Mouse (Mus musculus): ENCODE measurements around the gene March1.

GRCm38 (mm10) chr8:66334265-66334664 is 716.6 kb downstream of the March1 start:
- TF ChIP-seq ETS1 (IDR thresholded peaks at IDR 0.05; ENCODE audit: low read depth, low read length), result no peak
- TF ChIP-seq CTCF (IDR thresholded peaks at IDR 0.05 in 2 of 3, conservative IDR thresholded peaks at IDR 0.05 in 1 of 3; ENCODE audit: control insufficient read depth in 1 of 3, insufficient read depth in 1 of 3, low read depth in 2 of 3, low read length in 3 of 3, poor library complexity in 1 of 3, severe bottlenecking in 1 of 3), result no peak
- TF ChIP-seq SMC3 (IDR thresholded peaks at IDR 0.05; ENCODE audit: low read depth, low read length), result no peak
- TF ChIP-seq TAL1 (IDR thresholded peaks at IDR 0.05; ENCODE audit: low read length), result no peak
- TF ChIP-seq POLR2A (IDR thresholded peaks at IDR 0.05; ENCODE audit: control insufficient read depth in 1 of 2, insufficient read depth in 1 of 2, low read depth in 1 of 2, low read length in 2 of 2, poor library complexity in 1 of 2), result no peak
- no peak for TF ChIP-seq ZC3H11A (IDR thresholded peaks at IDR 0.05; ENCODE audit: low read depth, low read length)
- no peak for TF ChIP-seq E2F4 (IDR thresholded peaks at IDR 0.05; ENCODE audit: borderline replicate concordance, low read depth, low read length)
- TF ChIP-seq JUND (IDR thresholded peaks at IDR 0.05; ENCODE audit: low read depth, low read length), result no peak
- no peak for TF ChIP-seq RAD21 (IDR thresholded peaks at IDR 0.05; ENCODE audit: low read depth, low read length)

Measured in MEL (cell line).